Mouse (Mus musculus) heart, embryonic 14.5 days (tissue): ENCODE data around the gene Igf2bp3. TPM values are rescaled to one million over a fixed set of nuclear protein-coding genes. Genes with fewer than 3 reads are reported as not detected.
A peak's percentile ranks its signal among the peaks of the same experiment; 100 is the strongest.
"Not testable (repeated sequence)": the region's sequence is repeated elsewhere in the genome, so short reads cannot be mapped to it uniquely, and the experiment has no call there.

Experiments
- ATAC-seq: fragments of 200-750 bp; cut with Nextera tagmentation; 2 replicates; pipeline ENCODE4 v1.8.0; 2017; ENCODE audit warnings: low read depth, moderate TSS enrichment; ENCODE audit not compliant: insufficient number of reproducible peaks, insufficient read depth, low FRiP score
- H3K27ac ChIP-seq, 2 experiments: fragments of 200-500 bp in 1 of 2; fragments of 300-500 bp in 1 of 2; sonication (generic) in 1 of 2; replicated peaks in 1 of 2; 2 replicates each; pipeline ENCODE4 v1.5.1; 2012 to 2014; ENCODE audit warnings: low read depth in 2 of 2, low read length in 2 of 2, control low read depth in 1 of 2, mild to moderate bottlenecking in 1 of 2, mixed read lengths in 1 of 2; ENCODE audit not compliant: control insufficient read depth in 1 of 2, insufficient read depth in 1 of 2
- H3K27me3 ChIP-seq: fragments of 300-500 bp; sonication (generic); 2 replicates; pipeline ENCODE4 v1.6.1; 2014; ENCODE audit warnings: mild to moderate bottlenecking, low read length, control low read depth; ENCODE audit not compliant: control insufficient read depth, insufficient read depth
- H3K36me3 ChIP-seq: fragments of 300-500 bp; sonication (generic); 2 replicates; pipeline ENCODE4 v1.6.1; 2014; ENCODE audit warnings: mild to moderate bottlenecking, control low read depth, low read length, mixed read lengths; ENCODE audit not compliant: control insufficient read depth, insufficient read depth
- H3K4me1 ChIP-seq, 2 experiments: fragments of 200-500 bp in 1 of 2; fragments of 300-500 bp in 1 of 2; sonication (generic) in 1 of 2; 2 replicates each; pipeline ENCODE4 v1.6.1; 2012 to 2014; ENCODE audit warnings: low read length in 2 of 2, control low read depth in 1 of 2, mixed read lengths in 1 of 2; ENCODE audit not compliant: control insufficient read depth in 2 of 2, insufficient read depth in 2 of 2
- H3K4me2 ChIP-seq: fragments of 300-500 bp; sonication (generic); 2 replicates; pipeline ENCODE4 v1.6.1; 2014; ENCODE audit warnings: mild to moderate bottlenecking, low read length
- H3K4me3 ChIP-seq, 2 experiments: fragments of 200-500 bp in 1 of 2; fragments of 300-500 bp in 1 of 2; sonication (generic) in 1 of 2; 2 replicates each; pipeline ENCODE4 v1.5.1; 2012 to 2014; ENCODE audit warnings: low read length in 2 of 2, mild to moderate bottlenecking in 2 of 2, control low read depth in 1 of 2, low read depth in 1 of 2, moderate library complexity in 1 of 2; ENCODE audit not compliant: control insufficient read depth in 1 of 2, insufficient read depth in 1 of 2
- H3K9ac ChIP-seq: fragments of 300-500 bp; sonication (generic); 2 replicates; pipeline ENCODE4 v1.6.1; 2014; ENCODE audit warnings: mild to moderate bottlenecking, low read length
- H3K9me3 ChIP-seq: fragments of 300-500 bp; sonication (generic); 2 replicates; pipeline ENCODE4 v1.6.1; 2016; ENCODE audit warnings: low read length, control low read depth; ENCODE audit not compliant: control insufficient read depth
- WGBS: fragments of 180-500 bp; shearing (Covaris S2); extraction: QIAGEN DNeasy Blood & Tissue Kit; methylation state at CpG from one replicate; pipeline ENCODE4 v1.1.7; 2014; 5-methylcytosine and 5-hydroxymethylcytosine counted together
- polyA plus RNA-seq: library from polyadenylated mRNA; unstranded; fragments of >200 nt; fragmentation: Nextera tagmentation; extraction: Ambion mirVana; gene quantifications from 2 replicates; pipeline ENCODE4 v1.2.1, GENCODE M21; 2014

Igf2bp3 gene
- 44.2 and 44.7 TPM in 2 replicates for polyA plus RNA-seq

DNA sequence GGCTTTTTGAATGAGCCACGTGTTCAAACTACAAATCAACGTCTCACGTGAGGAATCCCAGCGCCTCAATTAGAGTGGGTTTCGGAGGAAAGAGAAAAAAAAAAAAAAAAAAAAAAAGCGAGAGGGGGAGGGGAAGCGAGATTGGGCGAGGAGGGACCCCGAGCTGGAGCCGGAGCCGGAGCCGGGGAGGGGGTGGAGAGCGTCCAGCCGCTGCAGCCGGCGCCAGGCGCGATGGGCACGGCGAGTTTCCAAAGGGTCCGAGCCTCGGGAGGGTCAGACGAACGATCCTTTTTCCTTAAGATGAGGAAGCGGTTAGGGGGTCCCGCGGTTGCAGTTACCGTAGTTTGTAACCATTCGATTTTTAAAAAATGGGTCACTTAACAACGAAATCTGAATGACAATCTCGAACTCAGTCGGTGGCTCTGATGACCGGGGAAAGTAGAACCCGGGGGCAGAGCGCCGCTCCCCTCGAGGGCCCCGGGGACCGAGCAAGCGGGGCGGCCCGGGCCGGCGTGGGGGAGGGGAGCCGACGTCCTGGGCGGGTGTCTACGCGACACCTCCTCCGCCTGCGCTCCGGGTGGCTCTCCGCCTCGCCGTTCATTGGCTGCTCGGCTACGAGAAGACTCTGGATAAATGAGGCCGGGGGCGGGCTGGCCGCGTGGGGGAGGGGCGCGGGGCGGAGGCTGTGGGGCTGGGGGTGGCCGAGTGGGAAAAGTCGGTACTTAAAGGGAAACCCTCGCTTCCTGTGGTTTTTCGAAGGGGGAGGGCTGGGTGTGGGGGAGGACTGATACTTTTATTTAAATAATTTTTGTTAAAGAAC, at the start of gene Igf2bp3:
TSS of gene Igf2bp3 (minus strand) at position 30 of the 820 bp plus-strand sequence.
- Histone ChIP-seq H3K4me2 (peak within 1 kb of the TSS; percentile 95), H3K9me3 (no peaks in the 10 kb centered on the region), H3K9ac (peak within 1 kb of the TSS; percentile 98), H3K4me1 (peaks cover 15 to 28% of the 10 kb centered on the region in 2 experiments), H3K36me3 (no peaks in the 10 kb centered on the region), H3K27me3 (no peaks in the 10 kb centered on the region), H3K27ac (peak within 1 kb of the TSS; percentile 98 to 99), H3K4me3 (peak within 1 kb of the TSS; percentile 94 to 97)
- WGBS: under 1% methylated on average over 55 of the region's 68 CpGs
- ATAC-seq: peak; percentile 82

GRCm38 (mm10) chr6:49264446-49264845, 49.7 kb upstream of the Igf2bp3 start:
- ATAC-seq, H3K27me3 ChIP-seq, H3K9me3 ChIP-seq, H3K4me3 ChIP-seq, H3K36me3 ChIP-seq, H3K27ac ChIP-seq: not testable (repeated sequence)
- H3K9ac ChIP-seq: peak overlapping the region; percentile 99
- H3K4me2 ChIP-seq: peak overlapping the region; percentile 86
- peaks cover 5 to 25% of the 10 kb centered on the region in 2 experiments for H3K4me1 ChIP-seq
- WGBS: 85% methylated on average over 7 of the region's 7 CpGs

DNA sequence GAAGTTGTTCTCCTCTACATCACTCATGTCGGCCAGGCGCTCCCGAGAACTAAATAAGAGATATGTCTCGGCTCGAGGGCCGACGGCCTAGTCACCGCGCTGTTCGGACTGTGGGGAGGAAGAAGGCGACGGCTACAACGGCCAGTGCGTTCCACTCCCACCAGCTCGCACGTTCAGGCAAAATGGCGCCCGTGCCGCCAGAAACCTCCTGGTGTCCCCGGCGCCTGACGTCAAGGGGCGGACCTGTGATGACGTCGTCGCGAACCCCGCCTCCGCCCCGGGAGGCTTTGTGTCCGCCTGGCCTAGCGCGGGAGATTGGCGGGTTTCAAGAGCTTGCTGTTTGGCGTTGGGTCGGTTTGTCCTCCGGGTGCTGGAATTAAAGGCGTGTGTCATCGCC, 49.1 kb upstream of the Igf2bp3 start, which contains the start of gene Tra2a:
TSS of gene Tra2a (minus strand) at position 187 of the 397 bp plus-strand sequence.
- Histone ChIP-seq H3K27me3 (no peaks in the 10 kb centered on the region), H3K4me3 (peak within 1 kb of the TSS; percentile 95 to 99), H3K4me1 (peaks cover 5 to 25% of the 10 kb centered on the region in 2 experiments), H3K27ac (peak within 1 kb of the TSS; percentile 99 to 100), H3K9me3 (no peaks in the 10 kb centered on the region), H3K9ac (peak within 1 kb of the TSS; percentile 99), H3K36me3 (no peaks in the 10 kb centered on the region), H3K4me2 (peak within 1 kb of the TSS; percentile 86)
- under 1% methylated on average over 39 of the region's 39 CpGs for WGBS
- ATAC-seq: peak; percentile 92

GRCm38 (mm10) chr6:49263081-49263846, 48.5 kb upstream of the Igf2bp3 start:
- Histone ChIP-seq H3K4me1 (peaks cover 5 to 25% of the 10 kb centered on the region in 2 experiments), H3K9me3 (no peaks in the 10 kb centered on the region), H3K9ac (peak overlapping the region; percentile 99), H3K4me2 (peak overlapping the region; percentile 86), H3K27ac (peak overlapping the region; percentile 99 to 100), H3K27me3 (no peaks in the 10 kb centered on the region), H3K4me3 (peak overlapping the region; percentile 95 to 99), H3K36me3 (no peaks in the 10 kb centered on the region)
- ATAC-seq: peak; percentile 70
- under 1% methylated on average over 70 of the region's 71 CpGs for WGBS

- no peak for ATAC-seq
- H3K27me3 ChIP-seq: no peaks in the 10 kb centered on the region
- peak overlapping the region; percentile 86 for H3K4me2 ChIP-seq
- H3K4me3 ChIP-seq: peak overlapping the region; percentile 95 to 99; a peak in 3 of 4 replicates
- no peaks in the 10 kb centered on the region for H3K9me3 ChIP-seq
- no peaks in the 10 kb centered on the region for H3K36me3 ChIP-seq
- peak overlapping the region in 1 of 2 experiments; percentile 99; a peak in 2 of 4 replicates for H3K27ac ChIP-seq
- H3K4me1 ChIP-seq: peaks cover 5 to 31% of the 10 kb centered on the region in 2 experiments
- H3K9ac ChIP-seq: peak overlapping the region; percentile 99
- WGBS: 1% methylated on average over 9 of the region's 9 CpGs
Measured at GRCm38 (mm10) chr6:49262421-49262820, 47.7 kb upstream of the Igf2bp3 start.

DNA sequence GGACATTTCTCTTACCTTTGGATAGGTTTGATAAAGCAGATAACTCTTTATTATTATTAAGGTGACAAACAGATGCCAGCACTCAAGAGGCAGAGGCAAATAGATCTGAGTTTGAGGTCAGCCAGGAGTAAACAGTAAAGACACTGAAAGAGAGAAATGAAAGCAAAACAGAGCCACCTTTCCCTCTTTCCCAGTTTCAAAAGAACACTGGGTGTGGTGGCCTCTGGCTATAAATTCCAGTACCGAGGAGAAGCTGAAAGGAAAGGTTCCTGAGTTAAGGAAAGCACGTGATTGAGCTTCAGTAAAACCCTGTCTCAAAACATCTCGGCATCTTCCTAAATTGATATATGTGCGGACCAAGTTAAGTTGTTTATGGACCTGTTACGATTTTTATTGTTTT, 45.0 kb upstream of the Igf2bp3 start:
- H3K4me3 ChIP-seq: no peak overlapping the region

GRCm38 (mm10) chr6:49257880-49258279, 43.1 kb upstream of the Igf2bp3 start:
- Histone ChIP-seq H3K4me3 (no peak overlapping the region), H3K36me3 (no peaks in the 10 kb centered on the region), H3K4me1 (peaks cover 5 to 42% of the 10 kb centered on the region in 2 experiments), H3K27me3 (no peaks in the 10 kb centered on the region), H3K27ac (no peak overlapping the region), H3K9ac (no peak overlapping the region), H3K9me3 (no peaks in the 10 kb centered on the region), H3K4me2 (no peak overlapping the region)
- WGBS: 93% methylated on average over 2 of the region's 2 CpGs
- ATAC-seq: no peak

More for the DNA sequence above, 45.0 kb upstream of the Igf2bp3 start:
- no peak overlapping the region for H3K4me2 ChIP-seq
- peaks cover 5 to 40% of the 10 kb centered on the region in 2 experiments for H3K4me1 ChIP-seq
- 54% methylated on average over 5 of the region's 5 CpGs for WGBS
- no peaks in the 10 kb centered on the region for H3K9me3 ChIP-seq
- H3K36me3 ChIP-seq: no peaks in the 10 kb centered on the region
- no peak overlapping the region for H3K9ac ChIP-seq
- no peak for ATAC-seq
- no peaks in the 10 kb centered on the region for H3K27me3 ChIP-seq
- H3K27ac ChIP-seq: no peak overlapping the region
